In genomic region chr4:95167216-95167615, GRCm38 (mm10) we compare ENCODE assay signal across 22 mouse cellular contexts.
DNase-seq lines count a peak whose midpoint lies in the region; ATAC-seq and TF ChIP-seq lines count a peak whose summit lies in the region.
"Had no signal": no experiment of that assay in that cellular context is flagged by ENCODE, and none has a peak within 500 bp of the region (broad histone marks: within the 10 kb centered on the region; RNA-seq: fewer than 3 reads in every experiment).

No protein-coding gene starts in this region.

- H3K4me1 ChIP-seq in spleen, adult 2 months (ENCODE audit: control insufficient read depth, insufficient read depth, insufficient read length), result peaks cover 7% of the 10 kb centered on the region; the same call in 1 of the 2 replicates
- H3K4me1 ChIP-seq: embryonic facial prominence, embryonic 10.5 days; embryonic facial prominence, embryonic 12.5 days; forebrain, embryonic 13.5 days; forebrain, embryonic 15.5 days had no signal

- no peak for TF ChIP-seq CTCF in spleen, adult 2 months (IDR thresholded peaks at IDR 0.05; ENCODE audit: extremely low read depth, insufficient read depth, insufficient read length, insufficient replicate concordance)

- peak; percentile 63 for ATAC-seq in neutrophil, adult 5-6 weeks (ENCODE audit: extremely low read depth, insufficient number of reproducible peaks, low FRiP score, poor library complexity, severe bottlenecking)
- ATAC-seq: activated CD4-positive, CD25-positive, alpha-beta regulatory T cell, adult 4 months; forebrain, embryonic 13.5 days; forebrain, embryonic 15.5 days; Patski had no signal

- no peak for TF ChIP-seq POLR2A in spleen, adult 2 months (IDR thresholded peaks at IDR 0.05; ENCODE audit: low read depth, low read length)

- H3K27ac ChIP-seq in spleen, adult 2 months (ENCODE audit: insufficient read depth, low read length), result no peak overlapping the region
- H3K27ac ChIP-seq: embryonic facial prominence, embryonic 10.5 days; embryonic facial prominence, embryonic 12.5 days; forebrain, embryonic 13.5 days; forebrain, embryonic 15.5 days had no signal

- H3K27me3 ChIP-seq in spleen, adult 2 months (ENCODE audit: control insufficient read depth, insufficient read depth, low read length), result no peaks in the 10 kb centered on the region
- H3K27me3 ChIP-seq: embryonic facial prominence, embryonic 12.5 days; forebrain, embryonic 13.5 days; forebrain, embryonic 15.5 days; Patski had no signal

- no peak overlapping the region for H3K4me3 ChIP-seq in spleen, adult 2 months (ENCODE audit: extremely low read depth, insufficient read depth, insufficient read length)
- H3K4me3 ChIP-seq: embryonic facial prominence, embryonic 10.5 days; embryonic facial prominence, embryonic 12.5 days; forebrain, embryonic 13.5 days; forebrain, embryonic 15.5 days had no signal

- WGBS in spleen, adult 2 months, result 17% methylated on average over 1 of the region's 1 CpGs

- H3K36me3 ChIP-seq in spleen, adult 2 months (ENCODE audit: control insufficient read depth, insufficient read depth, low read length), result no peaks in the 10 kb centered on the region
- H3K36me3 ChIP-seq: embryonic facial prominence, embryonic 10.5 days; embryonic facial prominence, embryonic 12.5 days; forebrain, embryonic 15.5 days; G1E had no signal

- DNase-seq in spleen, adult 2 months (ENCODE audit: low read depth in 1 of 2, low spot score in 2 of 2), result peak; percentile 14 to 33
- DNase-seq in spleen, postnatal 4 days (ENCODE audit: low spot score in 2 of 2), result no peak
- peak; percentile 54 for DNase-seq in A20 (ENCODE audit: low read depth, low spot score)
- DNase-seq in B cell, adult 2 months, result peak; percentile 38 to 44
- DNase-seq in adrenal gland, adult 8-10 months, result no peak
- DNase-seq in left cerebral cortex, adult 9 months (ENCODE audit: low spot score in 2 of 2), result no peak
- DNase-seq in gastrocnemius, adult 18-20 months (ENCODE audit: low spot score), result no peak
- DNase-seq: adrenal gland, postnatal 10 days; adrenal gland, postnatal 25 days; cerebellum, adult 11 months; cerebellum, adult 18-20 months; cerebellum, adult 9-10 months; cerebellum, postnatal 10 days; cerebellum, postnatal 25 days had no signal

Comparison
In these comparisons a context has a peak if more than half of its experiments do, and no peak if none do; other contexts are left out.
1. DNase-seq: peak in spleen, adult 2 months (2 of 2), A20 (single experiment) and B cell, adult 2 months (2 of 2); none in spleen, postnatal 4 days (0 of 2), adrenal gland, adult 8-10 months (single experiment), left cerebral cortex, adult 9 months (0 of 2) and gastrocnemius, adult 18-20 months (single experiment).